In genomic region chr8:120279418-120279817, GRCm38 (mm10) we compare ENCODE assay signal across 11 mouse cellular contexts. TPM values are rescaled to one million over a fixed set of nuclear protein-coding genes. Genes with fewer than 3 reads are reported as not detected.
DNase-seq lines count a peak whose midpoint lies in the region; ATAC-seq lines count a peak whose summit lies in the region.
"Had no signal": no experiment of that assay in that cellular context is flagged by ENCODE, and none has a peak within 500 bp of the region (broad histone marks: within the 10 kb centered on the region; RNA-seq: fewer than 3 reads in every experiment).

No protein-coding gene starts in this region.

- 80% methylated on average over 8 of the region's 8 CpGs for WGBS in embryonic facial prominence, embryonic 15.5 days
- WGBS in midbrain, embryonic 10.5 days: 95% methylated on average over 8 of the region's 8 CpGs

- H3K9ac ChIP-seq in embryonic facial prominence, embryonic 15.5 days: no peak overlapping the region

- H3K4me3 ChIP-seq in embryonic facial prominence, embryonic 15.5 days (replicated peaks): no peak overlapping the region
- H3K4me3 ChIP-seq in midbrain, embryonic 10.5 days: no peak overlapping the region

- H3K36me3 ChIP-seq in embryonic facial prominence, embryonic 15.5 days: no peaks in the 10 kb centered on the region
- H3K36me3 ChIP-seq in midbrain, embryonic 10.5 days: no peaks in the 10 kb centered on the region

- no peaks in the 10 kb centered on the region for H3K27me3 ChIP-seq in embryonic facial prominence, embryonic 15.5 days
- H3K27me3 ChIP-seq in midbrain, embryonic 10.5 days (ENCODE audit: low read depth, poor library complexity, severe bottlenecking): peaks cover 75% of the 10 kb centered on the region

- ATAC-seq in cerebellum, adult (ENCODE audit: insufficient number of reproducible peaks, low FRiP score, low TSS enrichment): no peak
- no peak for ATAC-seq in embryonic facial prominence, embryonic 15.5 days (ENCODE audit: insufficient number of reproducible peaks, low FRiP score, low TSS enrichment, low read depth)

- H3K9me3 ChIP-seq in embryonic facial prominence, embryonic 15.5 days (replicated peaks): no peaks in the 10 kb centered on the region
- H3K9me3 ChIP-seq in midbrain, embryonic 10.5 days (replicated peaks): no peaks in the 10 kb centered on the region

- H3K27ac ChIP-seq in embryonic facial prominence, embryonic 15.5 days (replicated peaks): peak overlapping the region; percentile 48
- no peak overlapping the region for H3K27ac ChIP-seq in midbrain, embryonic 10.5 days (replicated peaks)
- H3K27ac ChIP-seq: kidney, postnatal 0 days had no signal

- no peak overlapping the region for H3K4me2 ChIP-seq in embryonic facial prominence, embryonic 15.5 days (replicated peaks)

- DNase-seq in cerebellum, postnatal 14 days: peak; percentile 53 to 74
- DNase-seq in kidney, postnatal 10 days: peak; percentile 63
- no peak for DNase-seq in kidney, adult 18-20 months
- peak; percentile 21 for DNase-seq in 416B (ENCODE audit: low read depth)
- DNase-seq in midbrain, embryonic 10.5 days (ENCODE audit: low spot score): no peak
- no peak for DNase-seq in T-cell, adult 2 months (ENCODE audit: low spot score)
- DNase-seq: midbrain, embryonic 14.5 days; thymus, adult 2 months had no signal

- peaks cover 92% of the 10 kb centered on the region for H3K4me1 ChIP-seq in embryonic facial prominence, embryonic 15.5 days
- peaks cover 95% of the 10 kb centered on the region for H3K4me1 ChIP-seq in midbrain, embryonic 10.5 days

RNA-seq across cellular contexts. Expression of gene Gse1, which starts 51.2 kb away (rescaled TPM):
- 11.1 and 12.0 TPM in 2 replicates for polyA plus RNA-seq in embryonic facial prominence, embryonic 15.5 days (2015; fragmentation: Nextera tagmentation; extraction: Ambion mirVana)
- polyA plus RNA-seq in midbrain, embryonic 10.5 days (2016; fragmentation: Nextera tagmentation; extraction: Ambion mirVana): 12.7 and 15.6 TPM in 2 replicates

Comparison
In these comparisons a context has a peak if more than half of its experiments do, and no peak if none do; other contexts are left out.
1. DNase-seq: peak in cerebellum, postnatal 14 days (2 of 2), kidney, postnatal 10 days (single experiment) and 416B (single experiment); none in kidney, adult 18-20 months (single experiment), midbrain, embryonic 10.5 days (single experiment) and T-cell, adult 2 months (single experiment).